Mouse (Mus musculus): ENCODE data around the gene Sgk1.

The Sgk1 gene

DNA sequence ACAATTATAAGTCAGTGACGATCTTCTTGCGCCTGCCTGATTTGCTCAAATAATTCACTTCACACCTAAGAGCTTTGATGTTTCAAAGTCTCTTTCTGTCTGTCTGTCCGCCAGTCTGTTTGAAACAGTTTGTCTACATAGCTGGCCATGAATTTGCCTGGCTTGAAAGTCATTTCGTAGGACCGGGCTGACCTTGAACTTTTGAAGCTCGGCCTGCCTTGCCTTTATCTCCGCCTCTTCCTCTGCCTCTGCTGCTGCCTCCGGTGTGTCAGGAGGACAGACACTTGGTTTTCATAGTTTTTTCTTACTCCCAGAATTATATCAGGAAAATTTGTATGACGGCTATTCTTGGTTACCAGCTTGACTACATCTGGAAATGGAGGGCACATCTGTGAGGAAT is 96.4 kb downstream of the Sgk1 start:
- no peak for DNase-seq

DNA sequence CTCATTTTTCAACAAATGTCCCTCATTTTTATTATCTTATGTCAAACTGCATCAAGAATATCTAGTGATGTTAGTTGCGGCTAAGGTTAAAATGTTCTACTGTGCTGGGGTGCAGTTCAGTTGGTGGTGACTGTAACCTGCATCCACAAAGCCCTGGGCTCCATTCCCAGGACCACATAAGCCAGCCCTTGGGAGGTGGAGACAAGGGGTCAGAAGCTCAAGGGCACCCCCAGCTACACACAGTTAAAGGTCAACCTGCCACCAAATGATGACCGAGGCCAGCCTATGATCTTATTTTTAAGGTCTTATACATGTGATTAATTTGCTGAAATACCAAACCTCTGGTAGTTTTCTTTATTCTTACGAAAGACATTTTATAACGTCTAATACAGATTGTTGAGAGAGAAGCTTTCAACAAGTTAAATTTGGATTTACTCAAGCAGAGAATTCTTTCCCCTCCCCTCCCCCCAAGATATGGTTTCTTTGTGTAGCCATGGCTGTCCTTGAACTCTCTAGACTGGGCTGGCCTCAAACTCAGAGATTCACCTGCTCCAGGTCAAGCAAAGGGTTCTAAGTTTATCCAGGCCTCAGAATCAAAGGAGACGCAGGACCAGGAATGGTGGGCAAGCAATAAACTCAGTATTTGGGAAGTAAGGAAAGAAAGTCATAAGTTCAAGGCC is 97.4 kb downstream of the Sgk1 start:
- DNase-seq, result no peak

DNA sequence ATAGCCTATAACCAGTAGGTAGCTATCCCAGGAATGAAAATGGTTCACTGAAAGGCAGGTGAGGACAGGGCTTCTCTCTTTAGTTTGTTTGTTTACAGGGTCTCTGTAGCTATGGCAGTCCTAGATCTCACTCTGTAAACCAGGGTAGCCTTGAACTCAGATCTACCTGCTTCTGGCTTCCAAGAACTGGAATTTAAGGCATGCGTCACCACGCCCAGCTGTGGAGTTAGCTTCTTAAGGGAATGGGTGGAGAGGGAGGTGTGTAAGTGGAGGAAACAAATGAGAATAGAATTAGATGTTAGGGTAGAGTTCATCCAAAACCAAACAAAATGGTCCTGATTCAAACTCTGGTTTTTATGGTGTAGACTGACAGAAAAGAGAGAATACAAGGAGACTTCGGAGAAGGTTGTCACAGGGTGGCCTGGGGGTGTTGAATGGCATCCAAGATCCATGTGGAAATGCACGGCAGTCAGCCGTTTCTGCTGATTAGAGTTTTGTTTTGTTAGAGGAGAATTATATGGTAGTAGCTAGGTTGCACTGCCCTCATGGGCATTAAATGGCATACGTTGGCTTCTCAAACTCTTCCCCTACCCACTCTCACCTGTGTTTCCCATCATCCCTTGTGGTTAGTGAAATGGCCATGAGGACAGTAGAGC is 98.9 kb downstream of the Sgk1 start:
- no peak for DNase-seq

DNA sequence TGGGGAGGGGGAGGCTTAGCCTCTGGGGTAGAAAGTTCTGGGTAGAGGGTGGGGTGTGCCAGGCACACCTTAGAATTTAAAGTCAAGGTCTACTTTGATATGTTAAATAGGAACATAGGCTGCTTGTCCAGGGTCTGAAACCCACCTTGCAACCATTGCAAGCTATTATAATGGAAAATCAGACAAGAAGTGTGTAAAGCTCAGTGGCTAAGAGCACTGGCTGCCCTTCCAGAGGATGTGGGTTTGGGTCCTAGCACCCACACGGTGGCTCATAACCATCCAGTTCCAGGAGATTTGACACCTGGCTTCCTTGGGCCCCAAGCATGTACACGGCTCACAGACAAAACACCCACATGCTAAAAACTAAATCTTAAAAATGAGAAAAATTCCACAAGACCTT is 100.3 kb downstream of the Sgk1 start:
- DNase-seq, result no peak

DNA sequence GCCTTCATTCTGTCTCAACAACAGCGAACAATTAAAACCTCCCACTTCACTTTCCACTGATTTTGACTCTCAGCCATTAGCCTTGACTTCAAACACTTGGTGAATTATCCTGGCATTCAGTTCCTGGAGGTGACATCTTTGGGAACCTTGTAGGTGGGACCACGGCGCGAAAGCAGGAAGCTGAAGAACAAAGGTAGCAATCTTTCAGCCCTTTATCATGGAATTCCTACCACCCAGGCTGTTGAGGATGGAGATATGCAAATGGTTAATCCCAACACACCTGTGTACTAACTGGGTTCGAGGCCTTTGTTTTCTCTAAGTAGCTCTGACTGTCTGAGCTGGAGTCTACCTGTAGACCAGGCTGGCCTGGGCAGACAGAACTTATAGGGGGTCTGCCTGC is 106.5 kb downstream of the Sgk1 start:
- no peak for DNase-seq

DNA sequence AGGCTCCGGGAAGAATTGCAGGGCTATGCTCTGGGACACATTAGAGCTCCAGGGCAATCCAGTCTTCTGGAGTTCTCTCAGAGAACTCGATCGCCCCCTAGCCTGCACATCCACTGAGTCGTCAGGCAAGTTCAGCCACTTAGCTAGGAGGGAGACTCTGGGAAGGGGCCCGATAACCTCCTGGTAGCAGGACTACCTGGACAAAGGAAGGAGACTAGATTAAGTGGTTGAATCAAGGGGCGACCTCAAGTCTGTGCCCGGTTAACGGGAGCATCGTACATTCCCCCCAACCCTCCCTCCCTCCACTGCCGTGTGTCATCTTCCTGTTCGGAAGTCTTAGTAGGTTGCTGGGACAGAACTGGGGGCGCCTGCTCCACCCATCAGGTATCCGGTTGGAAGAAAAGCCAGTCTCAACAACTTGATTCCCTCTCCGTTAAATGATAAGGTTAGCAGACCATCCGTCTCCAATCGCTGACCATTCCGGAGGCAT is 109.4 kb downstream of the Sgk1 start:
- peak; percentile 88 to 91 for DNase-seq

DNA sequence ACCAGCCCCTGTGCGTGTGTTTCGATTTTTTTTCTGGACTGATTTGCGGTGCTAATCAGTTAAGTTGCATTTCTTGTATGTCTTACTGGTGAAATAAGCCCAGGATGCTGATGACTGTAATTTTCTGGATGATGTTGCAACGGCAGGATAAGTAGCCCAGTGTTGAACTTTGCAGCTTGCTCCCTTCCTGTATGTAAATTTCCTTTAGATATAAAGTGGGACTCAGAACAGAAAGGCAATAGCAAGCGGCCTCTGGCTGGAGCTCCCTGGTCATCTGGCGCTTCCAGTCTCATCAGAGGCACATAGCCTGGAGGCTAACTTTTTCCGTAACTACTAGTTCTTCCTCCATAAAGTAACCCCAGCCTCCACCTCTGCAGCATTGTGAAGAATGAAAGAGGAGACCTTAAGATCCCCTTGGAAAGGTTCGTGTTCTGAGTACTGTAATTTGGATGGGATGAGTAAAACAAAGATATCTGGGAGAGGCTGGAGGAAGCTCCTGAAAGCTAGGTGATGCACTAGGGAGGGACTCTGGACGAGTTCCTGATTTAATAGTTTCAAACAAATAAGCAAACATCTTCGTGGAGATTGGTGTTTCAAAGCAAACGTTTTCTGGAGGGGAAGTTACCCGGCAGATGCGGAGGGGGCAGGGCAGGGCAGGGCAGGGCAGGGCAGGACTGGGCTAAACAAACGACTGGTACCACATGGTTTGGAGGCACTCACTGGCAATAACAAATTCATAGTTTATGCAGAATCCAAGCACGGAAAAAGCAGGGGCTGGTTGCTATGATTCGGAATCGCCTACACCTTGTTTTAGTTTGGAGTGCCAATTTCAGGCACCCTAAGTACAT is 110.2 kb downstream of the Sgk1 start:
- DNase-seq, result peak; percentile 78 to 85

DNA sequence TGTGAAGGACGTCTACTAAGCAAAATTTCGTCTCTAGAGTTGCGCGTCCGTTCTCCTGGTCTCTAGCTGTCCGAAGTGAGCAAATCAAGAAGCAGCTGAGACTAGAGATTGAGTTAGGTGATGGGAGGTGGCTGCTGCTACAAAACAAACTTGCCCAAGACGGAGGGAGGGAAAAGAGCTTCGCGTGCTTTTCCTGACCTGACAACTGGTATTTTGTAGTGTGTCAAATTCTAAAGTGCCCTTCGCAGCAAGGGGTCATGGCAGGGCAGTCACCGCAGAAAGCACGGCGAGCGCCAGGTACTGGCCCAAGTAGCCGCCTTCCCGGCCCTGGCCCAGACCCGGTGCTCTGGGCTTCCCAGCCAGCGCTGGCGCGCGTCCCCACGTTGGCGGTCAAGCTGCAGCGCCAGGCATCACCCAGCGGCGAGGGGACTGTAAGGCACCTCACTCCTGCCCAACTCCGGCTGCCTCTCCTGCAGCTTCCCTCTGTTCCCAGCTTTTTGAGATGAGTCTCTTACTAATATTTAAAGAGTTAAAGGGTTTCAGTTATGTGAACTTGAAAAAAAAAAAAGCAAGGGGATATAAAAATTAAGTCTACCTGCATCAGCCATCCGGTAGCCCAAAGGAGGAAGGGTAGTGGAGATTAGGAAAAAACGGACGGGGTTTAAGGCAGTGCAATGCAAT is 111.0 kb downstream of the Sgk1 start:
- peak; percentile 82 to 87 for DNase-seq

DNA sequence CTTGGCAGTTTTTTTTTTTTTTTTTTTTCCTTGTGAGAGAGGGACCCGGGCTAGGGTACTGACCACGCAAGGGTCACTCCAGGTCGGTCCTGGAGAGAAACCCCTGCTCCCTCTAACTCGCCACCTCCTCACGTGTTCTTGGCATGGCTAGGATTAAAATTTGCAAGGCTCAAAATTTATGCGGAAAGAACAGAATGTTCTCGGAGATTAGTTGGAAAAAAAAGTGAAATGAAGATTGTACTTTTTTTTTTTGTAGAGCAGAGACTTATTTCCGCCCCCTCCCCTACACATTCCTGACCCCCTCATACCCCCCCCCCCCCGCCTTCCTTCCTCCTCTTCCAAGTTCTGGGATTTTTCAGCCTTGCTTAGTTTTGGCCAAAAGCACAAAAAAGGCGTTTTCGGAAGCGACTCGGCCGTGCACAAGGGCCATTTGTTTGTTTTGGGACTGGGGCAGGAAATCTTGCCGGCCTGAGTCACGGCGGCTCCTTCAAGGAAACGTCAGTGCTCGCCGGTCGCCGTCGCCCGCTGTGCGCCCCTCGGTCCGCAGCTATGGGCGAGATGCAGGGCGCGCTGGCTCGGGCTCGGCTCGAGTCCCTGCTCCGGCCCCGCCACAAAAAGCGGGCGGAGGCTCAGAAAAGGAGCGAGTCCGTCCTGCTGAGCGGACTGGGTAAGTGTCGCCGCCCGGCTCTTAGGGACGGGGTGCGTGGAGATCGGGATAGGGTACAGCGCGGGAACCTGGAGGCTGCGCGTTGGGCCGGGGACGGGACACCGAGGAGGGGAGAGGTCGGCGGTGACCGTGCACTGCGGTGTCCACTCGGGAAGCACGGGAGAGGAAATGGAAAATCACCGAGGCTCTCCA is 111.8 kb downstream of the Sgk1 start:
- DNase-seq, result peak; percentile 73 to 76

DNA sequence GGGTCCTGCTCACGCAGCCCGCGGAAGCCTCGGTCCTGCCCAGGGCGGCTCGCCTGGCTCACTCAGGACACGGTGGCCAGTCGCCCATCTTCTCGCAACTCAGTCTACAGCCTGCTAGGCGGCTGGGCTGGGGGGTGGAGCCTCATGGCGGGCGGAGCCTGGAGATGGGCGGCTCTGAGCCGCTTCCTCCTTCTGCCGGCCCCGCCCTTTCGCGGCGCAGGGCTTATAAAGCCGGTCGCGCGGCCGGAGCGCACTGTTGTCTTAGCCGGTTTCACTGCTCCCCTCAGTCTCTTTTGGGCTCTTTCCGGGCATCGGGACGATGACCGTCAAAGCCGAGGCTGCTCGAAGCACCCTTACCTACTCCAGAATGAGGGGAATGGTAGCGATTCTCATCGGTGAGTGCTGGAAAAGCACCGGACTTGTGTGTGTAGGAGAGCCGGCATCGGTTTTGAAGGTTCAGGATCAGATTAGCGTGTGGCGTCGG is 112.5 kb downstream of the Sgk1 start:
- peak; percentile 97 to 98 for DNase-seq

DNA sequence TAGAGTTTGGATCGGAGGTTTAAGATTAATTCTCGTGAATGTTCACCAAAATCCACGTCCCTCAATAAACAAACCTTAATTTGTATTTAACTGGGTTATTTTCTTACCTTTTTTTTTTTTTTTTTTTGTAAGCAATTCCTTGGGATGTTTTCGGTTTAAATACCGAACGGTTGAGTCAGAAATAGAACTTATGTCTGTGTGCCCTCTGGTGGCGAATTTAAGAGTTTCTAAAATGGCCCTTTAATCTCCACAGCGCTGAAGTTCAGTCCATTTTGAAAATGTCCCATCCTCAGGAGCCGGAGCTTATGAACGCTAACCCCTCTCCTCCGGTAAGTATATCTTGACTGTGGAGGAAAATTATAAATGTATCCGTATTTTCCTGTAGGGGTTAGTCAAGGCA is 113.2 kb downstream of the Sgk1 start:
- DNase-seq, result peak; percentile 48 to 71

DNA sequence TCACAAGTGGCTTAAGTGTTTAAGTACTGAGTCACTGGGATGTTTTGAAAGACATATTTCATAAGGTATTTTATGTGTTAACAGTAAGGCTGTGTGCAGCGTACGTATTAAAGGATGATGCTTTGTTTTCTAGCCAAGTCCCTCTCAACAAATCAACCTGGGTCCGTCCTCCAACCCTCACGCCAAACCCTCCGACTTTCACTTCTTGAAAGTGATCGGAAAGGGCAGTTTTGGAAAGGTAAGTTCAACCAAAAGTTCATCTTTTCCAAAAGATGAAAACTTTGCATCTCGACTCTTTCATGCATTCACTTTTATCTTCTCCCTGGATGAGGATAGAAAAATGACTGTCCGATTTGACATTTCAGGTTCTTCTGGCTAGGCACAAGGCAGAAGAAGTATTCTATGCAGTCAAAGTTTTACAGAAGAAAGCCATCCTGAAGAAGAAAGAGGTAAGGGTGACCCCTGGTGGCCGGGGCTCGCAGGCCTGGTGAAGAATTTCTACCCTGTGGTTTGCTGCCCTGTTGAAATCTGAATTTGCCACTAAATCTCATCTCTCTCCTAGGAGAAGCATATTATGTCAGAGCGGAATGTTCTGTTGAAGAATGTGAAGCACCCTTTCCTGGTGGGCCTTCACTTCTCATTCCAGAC is 113.8 kb downstream of the Sgk1 start:
- peak; percentile 82 to 83 for DNase-seq

DNA sequence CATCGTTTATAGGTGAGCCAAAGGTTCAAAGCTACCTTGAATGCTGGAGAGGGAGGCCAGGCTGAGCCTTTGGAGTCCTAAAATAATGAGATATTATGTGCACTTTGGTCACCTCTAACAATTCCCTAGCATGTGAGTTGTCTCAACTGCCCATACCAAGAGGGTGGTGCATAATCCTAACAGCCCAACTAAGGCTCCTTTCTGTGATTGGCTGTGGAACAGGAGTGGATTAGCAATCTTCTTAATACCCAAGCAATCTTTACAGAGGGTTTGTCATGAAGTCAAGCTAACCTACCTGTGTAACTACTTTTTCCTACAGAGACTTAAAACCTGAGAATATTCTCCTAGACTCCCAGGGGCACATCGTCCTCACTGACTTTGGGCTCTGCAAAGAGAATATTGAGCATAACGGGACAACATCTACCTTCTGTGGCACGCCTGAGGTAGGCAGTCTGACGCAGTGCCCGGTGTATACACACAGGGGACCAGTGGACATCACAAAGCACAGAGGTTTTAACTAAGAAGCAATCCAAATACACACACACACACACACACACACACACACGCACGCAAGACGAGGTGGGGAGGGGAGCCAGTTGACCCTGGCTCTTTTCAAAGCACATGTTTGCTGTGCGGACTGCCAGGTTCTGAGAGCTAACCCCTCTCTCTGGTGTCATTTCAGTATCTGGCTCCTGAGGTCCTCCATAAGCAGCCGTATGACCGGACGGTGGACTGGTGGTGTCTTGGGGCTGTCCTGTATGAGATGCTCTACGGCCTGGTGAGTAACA is 114.9 kb downstream of the Sgk1 start:
- no peak for DNase-seq

DNA sequence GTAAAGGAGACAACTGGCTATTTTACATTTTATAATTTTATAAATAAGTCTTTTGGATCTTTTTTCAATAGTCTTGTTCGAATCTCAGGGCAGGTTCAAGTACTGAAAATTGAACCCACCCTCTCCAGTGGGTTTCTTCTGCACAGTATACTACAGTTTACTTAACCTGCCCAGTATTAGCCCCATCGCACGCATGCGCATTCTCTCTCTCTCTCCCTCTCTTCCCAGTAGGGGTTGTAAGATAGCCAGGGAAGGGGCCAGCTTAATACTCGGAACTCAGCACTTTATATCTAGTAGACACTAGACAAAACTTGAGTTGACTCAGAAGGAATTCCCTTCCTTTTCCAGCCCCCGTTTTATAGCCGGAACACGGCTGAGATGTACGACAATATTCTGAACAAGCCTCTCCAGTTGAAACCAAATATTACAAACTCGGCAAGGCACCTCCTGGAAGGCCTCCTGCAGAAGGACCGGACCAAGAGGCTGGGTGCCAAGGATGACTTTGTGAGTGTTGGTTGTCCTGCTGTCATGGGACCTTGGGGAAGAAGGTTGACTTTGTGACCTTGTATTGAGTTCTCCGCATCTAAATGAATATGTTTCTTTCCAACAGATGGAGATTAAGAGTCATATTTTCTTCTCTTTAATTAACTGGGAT is 115.7 kb downstream of the Sgk1 start:
- no peak for DNase-seq

DNA sequence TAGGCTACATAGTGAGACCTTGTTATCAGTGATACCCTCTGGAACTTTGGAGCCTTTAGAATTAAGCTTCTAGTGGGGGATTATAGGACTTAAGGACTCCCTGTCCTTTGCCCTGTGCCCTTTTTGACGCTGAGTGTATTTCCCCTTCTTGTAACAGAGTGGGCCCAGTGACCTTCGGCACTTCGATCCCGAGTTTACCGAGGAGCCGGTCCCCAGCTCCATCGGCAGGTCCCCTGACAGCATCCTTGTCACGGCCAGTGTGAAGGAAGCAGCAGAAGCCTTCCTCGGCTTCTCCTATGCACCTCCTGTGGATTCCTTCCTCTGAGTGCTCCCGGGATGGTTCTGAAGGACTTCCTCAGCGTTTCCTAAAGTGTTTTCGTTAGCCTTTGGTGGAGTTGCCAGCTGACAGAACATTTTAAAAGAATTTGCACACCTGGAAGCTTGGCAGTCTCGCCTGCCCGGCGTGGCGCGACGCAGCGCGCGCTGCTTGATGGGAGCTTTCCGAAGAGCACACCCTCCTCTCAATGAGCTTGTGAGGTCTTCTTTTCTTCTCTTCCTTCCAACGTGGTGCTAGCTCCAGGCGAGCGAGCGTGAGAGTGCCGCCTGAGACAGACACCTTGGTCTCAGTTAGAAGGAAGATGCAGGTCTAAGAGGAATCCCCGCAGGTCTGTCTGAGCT is 116.7 kb downstream of the Sgk1 start:
- no peak for DNase-seq

DNA sequence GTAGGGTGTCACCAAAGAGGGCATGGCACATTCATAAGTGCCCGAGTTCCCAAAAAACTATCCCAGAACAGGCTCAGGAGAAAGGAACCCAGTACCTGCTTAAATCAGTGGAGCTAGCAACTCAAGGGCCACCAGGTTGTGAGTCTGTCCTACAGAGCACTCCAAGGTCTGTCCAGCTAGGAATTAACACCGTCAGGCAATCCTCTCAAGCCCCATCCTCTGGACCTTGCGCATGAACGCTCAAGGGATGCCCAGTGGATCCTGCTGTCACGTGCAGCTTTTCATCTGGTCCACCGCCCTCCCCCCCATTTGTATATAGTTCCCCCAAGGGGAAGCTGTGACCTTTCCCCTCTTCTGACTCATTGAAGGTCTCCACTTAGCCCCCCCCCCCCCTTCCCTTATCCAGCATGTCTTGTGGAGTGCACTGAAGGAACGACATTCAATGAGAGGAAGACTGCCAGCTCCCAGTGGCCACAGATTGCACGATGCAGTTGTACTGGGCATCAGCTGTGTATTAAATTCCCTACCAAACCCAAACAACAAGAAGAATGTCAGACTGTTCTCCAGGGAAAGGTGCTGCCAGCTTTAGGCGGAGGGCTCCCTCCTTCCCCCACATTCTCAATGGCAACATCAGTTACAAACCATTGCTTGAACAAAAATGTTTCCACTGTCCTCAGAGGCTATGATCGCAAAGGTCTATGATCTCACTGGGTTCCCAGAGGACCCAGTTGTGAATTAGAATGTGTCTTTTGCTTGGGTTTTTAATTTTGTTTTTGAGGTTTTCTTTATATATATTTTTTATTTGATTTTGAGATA is 118.7 kb downstream of the Sgk1 start:
- peak in 1 of 2 experiments; percentile 10 for DNase-seq

DNA sequence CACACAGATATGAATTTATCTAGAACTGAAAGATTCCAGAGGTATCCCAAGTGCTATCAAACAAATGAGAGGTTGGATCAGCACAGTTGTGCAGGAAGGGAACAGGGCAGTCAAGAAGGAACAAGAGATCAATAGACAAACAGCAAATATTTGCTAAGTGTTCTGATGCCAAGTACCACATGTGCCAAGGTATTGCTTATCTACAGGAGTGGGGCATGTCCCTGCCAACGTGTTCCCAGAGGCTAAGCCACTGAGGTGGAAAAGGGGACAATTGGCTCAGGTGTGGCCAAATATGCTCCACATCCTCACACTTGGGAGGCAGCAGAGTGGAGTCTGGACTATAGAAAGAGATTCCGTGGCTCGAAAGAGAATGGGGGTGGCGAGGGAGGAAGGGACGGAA is 119.6 kb downstream of the Sgk1 start:
- DNase-seq, result peak; percentile 43 to 78

DNA sequence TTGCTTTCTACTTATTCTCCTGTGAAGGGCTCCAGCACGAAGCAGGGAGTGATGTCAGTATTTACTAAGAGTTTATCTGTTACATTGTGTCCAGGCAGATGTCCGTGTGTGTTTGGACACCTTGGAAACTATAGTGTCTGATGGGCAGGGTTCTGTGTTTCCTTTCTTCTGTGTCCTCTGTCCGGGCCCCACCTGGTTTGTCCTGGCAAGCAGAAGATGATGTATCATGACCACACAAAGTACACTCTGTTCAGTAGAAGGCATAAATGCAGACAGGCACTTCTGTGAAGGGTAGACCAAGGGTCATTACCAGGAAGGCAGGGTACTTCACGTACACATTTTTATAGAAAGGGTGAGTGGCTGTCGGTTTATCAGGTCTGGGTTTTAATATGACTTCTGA is 122.8 kb downstream of the Sgk1 start:
- DNase-seq, result no peak
